Mouse (Mus musculus): ENCODE measurements around the gene Myo18b.

Myo18b gene

DNA sequence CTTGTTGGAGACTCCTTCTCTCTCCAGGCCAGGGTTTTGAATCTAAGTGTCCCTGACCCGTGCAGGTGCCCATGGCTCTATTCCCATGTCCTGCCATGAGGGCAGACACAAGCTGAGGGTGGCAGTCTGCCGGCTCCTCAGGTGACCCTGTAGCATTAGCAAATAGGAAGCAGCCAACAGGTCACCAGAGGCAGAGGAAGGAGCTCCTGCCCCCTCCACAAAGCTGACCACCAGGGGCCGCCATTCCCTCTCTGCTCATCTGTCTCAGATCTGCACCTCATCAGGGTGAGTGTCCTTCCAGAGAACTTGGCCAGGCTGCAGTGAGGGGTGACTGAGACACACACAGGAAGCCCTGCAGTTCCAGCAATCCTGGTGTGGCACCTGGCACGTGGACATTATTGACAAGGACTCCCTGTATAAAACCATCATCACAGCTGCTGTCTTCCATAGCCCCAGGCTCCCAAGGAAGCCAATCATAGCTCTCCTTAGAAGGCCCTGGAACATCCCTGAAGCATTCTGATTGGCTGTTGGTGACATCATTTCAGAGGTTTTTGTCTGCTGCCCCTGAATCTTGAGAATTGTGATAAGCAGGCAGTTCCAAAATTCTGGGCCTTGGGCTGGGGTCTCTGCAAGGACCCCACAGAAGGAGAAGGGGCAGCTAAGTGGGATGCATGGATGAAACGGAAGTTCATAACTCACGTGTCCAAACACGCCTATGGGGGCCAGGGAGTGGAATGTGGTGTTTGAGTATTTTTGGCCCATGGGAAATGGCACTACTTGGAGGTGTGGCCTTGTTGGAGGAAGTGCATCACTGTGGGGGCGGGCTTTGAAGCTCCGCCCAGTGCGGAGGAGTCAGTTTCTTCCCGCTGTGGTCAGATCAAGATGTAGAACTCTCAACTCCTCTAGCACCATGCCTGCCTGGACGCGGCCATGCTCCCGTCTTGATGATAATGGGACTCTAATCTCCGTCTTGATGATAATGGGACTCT is 104.1 kb downstream of the Myo18b start:
- DNase-seq: no peak

- no peak for DNase-seq
Measured at GRCm38 (mm10) chr5:112790376-112791111, 105.6 kb downstream of the Myo18b start.

- DNase-seq: no peak
Measured at GRCm38 (mm10) chr5:112788441-112788840, 107.7 kb downstream of the Myo18b start.

GRCm38 (mm10) chr5:112786788-112787187 is 109.4 kb downstream of the Myo18b start:
- DNase-seq: no peak

DNA sequence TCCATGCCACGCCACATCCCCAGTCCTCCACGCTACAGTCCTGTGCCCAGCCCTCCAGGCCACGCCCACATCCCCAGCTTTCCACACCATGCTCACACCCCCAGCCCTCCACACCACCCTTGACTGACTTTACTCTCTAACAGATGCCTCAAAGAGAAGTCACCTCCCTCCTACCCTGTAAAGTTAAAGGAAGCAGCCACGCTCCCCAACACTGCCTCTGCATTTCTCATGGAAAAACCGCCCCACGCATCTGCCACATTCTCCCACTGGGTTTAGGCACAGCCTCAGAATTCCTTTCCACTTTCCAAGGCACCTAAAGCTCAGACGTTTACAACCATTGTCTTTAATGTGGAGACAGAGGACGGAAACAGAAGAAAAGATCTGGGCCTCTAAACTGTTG is 110.1 kb downstream of the Myo18b start:
- DNase-seq: no peak

DNA sequence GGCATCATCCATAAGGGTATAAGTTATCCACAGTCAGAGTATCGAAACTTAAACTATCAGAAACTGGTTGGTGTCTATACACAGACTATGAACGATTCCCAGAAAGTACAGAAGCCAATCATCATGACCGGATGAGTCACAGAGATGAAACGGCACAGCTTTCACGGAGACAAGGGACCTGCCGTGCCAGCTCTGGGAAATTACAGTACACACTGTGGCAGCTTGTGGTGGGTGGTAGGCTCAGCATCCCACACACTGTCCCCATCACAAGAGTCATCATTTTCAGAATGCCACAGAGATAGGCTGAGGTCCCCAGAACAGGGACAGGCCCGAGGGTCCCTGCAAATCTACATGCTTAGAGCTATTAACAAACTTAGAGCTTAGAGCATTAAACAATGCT is 114.4 kb downstream of the Myo18b start:
- DNase-seq: no peak

DNA sequence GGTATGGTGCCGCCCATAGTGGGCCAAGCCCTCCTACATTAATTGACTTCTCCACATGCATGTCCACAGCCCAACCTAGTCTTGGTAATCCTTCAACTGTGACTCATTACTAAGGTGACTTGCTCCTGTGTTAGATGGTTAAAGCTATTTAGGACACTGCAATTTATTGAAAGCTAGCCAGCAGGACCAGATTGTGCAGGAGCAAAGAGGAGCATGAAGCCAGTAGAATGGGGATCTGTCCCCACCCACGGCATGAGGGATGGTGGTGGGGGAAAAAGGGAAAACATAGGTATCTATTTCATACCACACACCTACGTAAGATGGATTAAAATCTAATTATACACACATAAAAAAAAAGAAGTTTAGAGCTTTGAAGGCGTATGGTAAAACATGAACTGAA is 114.9 kb downstream of the Myo18b start:
- no peak for DNase-seq

DNA sequence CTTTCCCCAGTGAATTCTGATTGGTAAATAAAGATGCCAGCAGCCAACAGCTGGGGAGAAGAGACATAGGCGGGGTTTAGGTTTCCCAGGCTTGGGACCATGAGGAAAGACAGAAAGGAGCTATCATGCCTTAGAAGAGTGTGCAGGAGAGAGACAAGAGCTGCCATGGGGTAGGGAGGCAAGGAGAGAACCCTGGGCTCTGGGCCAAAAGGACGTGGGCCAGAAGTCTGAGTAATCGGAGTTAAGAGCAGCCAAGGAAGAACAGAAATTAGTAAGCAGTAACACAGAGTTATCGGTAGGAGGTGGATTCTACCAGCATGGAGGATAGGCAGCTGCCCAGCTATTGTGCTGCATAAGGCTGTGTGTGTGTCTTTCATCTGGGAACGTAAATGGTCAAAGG is 115.8 kb downstream of the Myo18b start:
- DNase-seq: no peak

DNA sequence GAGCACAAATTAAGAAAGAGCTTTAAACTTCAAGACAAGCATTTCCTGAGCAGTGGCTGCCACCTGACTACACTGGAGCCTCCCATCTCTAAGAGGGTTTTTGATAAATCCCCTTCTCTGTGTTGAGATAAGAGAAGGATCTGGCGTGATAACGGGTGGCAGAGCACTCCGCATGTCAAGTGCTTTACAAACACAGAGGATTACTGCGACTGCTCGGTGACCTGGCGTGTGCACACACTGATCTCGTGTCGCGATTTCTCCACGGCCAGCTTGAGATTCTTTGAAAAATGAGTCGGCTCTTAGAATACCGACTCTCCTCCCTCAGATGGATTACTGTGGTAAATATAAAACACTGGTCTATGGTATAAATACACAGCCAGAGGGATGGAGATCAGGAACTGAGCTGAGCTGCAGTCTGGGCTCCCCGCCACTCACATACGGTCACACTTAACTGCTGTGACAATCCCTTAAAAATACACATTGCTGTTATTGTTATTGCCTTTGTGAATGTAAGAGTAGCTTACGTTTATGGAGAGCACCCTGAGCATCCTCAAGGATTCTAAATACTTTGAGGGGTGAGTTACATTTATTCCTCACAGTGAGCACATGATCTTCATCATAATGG is 119.3 kb downstream of the Myo18b start:
- DNase-seq: no peak

DNA sequence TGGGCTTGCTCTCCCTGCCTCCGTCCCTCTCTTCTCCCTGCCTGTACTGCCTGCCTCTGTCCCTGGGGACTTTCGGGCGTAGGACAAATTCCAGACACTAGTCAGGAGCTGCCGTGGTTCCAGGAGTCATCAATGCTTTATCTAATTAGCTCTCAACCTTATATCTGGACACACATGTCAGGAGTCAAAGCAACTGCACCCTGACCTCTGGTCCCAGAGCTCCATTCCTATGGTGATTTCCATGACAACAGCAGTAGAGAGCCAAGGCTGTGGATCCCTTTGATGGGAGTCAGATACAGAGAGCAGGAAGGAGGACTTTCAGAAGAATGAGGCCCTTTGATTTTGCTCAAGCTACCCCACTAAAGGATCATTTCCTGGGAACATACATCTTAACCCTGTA is 122.7 kb downstream of the Myo18b start:
- DNase-seq: no peak

GRCm38 (mm10) chr5:112771376-112771901 is 124.7 kb downstream of the Myo18b start:
- no peak for DNase-seq

DNA sequence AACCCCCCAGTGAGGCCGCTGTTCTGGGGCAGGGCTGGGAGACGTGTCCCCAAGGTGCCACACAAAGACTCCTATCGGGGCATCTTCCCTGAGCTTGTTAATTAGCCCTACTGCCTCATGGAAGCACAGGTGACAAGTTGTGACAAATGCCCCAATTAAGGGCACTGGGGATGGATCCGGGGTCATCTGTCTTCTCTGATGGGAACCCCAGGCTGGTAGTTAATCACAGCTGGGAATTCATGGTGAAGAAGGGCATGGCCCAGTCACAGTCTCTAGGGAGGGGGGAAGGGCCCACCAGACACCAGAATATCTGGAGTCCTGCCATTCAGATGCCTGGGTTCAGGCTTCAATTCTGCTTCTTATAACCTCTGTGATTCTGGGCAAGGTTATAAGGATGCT is 126.4 kb downstream of the Myo18b start:
- no peak for DNase-seq

DNA sequence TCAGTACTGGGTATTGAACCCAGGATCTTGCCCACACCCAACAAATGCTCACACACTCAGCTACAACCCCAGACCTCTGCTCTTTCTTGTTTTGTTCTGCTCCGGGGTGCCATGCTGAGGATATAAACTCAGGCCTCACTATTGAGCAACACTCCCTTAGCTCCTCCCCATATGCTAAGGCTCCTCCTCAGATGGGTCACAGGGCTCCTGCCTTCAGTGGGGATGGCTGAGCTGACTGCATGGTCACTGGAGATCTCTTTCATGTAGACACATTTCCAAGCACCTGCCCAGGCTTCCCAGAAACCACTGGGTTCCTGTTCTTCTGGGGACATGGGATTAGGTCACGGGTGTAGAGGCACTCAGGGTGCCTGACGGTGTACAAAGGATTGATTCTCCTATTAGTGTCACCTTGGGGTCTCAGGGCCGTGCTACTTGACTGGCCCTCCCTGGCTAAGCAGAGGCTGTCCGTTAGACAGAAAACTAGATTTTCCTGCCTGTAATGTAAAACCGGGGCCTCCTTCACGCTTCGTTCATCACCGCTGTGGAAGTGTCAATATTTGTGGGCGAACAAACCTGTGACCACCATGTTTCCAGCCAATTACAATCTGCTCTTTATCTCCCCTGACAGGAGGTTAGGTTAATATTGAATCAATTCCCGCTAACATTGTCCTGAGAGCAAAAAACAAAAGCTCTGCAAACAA is 127.0 kb downstream of the Myo18b start:
- DNase-seq: no peak

DNA sequence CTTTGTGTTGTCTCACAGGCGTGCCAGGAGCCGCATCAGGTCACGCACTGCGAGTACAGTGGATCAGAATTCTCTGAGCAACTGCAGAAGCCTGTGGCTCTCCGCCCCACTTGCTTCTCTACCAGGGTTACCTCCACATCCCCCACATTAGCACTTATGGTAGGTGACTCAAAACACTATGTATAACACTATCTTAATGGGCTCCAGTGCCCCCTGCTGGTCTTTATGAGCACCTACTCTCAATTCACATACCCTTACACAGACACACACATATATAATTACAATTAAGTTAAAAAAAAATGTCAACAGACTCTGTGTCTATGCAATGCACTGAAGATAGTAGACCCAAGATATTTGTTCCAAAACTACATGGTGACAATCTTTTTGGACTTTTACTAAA is 127.6 kb downstream of the Myo18b start:
- no peak for DNase-seq

- no peak for DNase-seq
Measured at GRCm38 (mm10) chr5:112761415-112762075, 134.6 kb downstream of the Myo18b start.

DNA sequence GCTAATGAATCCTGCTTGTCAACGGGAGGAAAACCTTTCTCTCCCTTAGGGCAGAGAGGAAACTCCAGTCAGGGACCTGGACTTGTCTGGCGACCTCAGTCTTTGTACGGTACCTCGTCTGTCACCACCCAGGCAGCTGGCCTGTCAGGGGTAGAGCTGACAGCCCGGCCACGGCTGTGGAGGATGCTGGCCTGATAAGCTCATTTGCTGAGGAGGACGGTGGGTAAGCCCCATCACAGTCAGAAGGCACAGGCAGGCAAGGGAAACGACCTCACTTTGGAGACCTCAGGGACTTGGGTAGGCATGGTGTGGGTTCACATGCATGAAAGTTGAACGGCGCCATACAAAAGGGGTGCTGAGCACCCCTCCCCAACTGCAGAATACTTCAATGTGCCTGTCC is 140.6 kb downstream of the Myo18b start:
- no peak for DNase-seq

- DNase-seq: no peak
Measured at GRCm38 (mm10) chr5:112749634-112750033, 146.5 kb downstream of the Myo18b start.

DNA sequence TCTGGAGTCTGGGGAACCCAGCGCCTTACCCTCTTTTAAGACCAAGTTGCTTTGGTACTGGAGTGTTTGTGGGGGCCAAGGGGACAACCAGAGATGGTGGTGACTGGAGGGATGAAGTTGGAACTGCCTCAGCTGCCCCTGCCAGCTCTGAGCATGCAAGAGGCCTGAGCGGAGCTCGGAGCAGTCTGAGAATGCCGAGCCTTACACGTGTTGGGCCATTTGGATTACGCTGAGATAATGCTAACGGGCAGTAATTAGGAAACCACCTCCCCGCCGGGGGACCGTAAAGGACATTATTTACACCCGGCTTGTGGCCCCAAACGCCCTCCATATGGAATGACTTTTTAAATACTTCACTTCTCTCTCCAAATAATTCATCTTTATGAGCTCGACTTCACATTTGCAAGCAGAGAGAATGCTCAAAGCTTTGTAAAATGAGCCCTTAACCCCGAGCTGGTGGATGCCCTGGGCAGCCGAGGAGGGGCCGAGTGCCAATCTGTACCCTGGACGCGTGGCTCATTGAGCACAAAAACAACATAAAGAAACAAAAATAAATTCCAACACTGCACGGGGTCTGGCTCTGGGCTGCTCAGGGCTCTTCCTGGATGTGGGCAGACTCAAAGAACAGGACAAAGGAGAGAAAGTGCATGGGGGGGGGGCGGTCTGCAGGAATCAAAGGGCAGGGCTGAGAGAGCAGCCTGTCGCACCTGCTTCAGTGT is 148.0 kb downstream of the Myo18b start:
- no peak for DNase-seq

DNA sequence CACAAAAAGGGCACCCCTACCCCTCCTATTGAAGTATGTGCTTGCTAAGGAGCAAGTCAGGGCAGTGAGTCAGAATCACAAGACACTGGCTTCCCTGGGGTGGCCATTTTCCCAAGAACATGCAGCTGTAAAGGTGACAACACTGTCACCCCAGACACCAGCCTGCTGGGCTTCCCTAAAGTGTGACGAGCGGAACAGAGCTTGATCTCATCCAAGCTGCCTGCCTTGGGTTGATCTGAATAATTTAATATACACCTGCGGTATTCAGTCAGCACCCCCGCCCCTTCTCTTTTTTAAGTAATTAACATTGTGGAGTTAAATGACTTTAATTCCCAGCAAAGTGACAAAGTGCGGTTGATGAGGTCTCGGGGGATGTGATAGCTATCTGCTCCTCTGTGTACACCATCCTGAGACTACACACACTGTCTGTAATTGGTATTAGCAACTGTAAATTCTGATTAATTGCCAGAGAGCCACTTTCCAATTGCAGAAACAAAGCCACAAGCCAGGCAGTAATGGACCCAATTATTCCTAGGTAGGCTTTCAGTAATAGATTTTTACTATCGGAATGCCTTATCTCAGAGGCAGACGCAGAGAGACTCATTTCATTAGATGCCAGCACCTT is 148.7 kb downstream of the Myo18b start:
- DNase-seq: no peak

DNA sequence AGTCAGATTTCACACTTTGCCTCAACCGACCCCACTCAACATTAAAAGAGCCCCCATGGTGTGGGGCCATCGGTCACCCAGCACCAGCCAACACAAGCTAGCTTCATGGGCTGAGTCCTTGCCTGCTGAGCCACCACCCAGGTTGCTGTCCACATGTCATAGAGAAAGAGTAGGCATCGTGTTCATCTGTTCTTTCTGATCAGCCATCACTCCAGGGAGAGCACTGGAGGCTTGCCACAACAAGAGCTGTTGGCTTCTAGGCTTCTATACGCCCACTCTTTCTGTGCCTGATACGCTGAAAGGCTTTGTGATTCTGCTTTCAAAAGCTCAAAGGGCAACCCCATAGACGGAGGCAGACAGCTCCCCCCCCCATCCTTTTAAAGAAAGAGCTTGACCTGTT is 151.0 kb downstream of the Myo18b start:
- DNase-seq: no peak

- no peak for DNase-seq
Measured at GRCm38 (mm10) chr5:112744571-112744970, 151.6 kb downstream of the Myo18b start.

All from spleen, adult 18-20 months (tissue).